Mouse (Mus musculus) right cerebral cortex, postnatal 4 days (tissue): ENCODE measurements at regions not wholly inside any gene's neighbourhood (a gene's known extent, or its start where the extent isn't known, plus 50 kb on each side); places are given as distances from the start of the nearest gene placed in this dataset.

Experiments
- DNase-seq: peaks from one replicate; pipeline ENCODE4 v3.0.0-alpha.2; 2022

DNA sequence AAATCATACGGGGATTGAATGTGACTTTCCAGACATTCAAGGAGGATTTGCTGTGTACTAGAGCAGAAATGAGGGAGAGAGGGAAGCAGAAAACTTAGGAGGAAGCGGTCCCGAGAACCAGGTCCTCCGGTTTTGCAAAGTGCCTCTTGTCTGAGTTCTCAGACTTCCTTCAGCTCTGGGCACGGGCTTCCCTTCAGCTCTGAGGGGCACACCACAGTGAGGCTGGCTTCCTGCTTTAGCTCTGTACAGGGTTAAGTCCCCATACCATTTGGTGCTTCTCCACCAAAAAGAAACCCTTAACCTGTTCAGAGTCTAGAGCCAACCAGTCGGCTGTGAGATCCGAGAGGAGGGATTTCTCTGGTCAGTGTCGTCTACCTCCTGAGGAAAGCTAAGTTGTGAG, 167.8 kb upstream of the Sh3bp4 start:
- DNase-seq, result no peak

DNA sequence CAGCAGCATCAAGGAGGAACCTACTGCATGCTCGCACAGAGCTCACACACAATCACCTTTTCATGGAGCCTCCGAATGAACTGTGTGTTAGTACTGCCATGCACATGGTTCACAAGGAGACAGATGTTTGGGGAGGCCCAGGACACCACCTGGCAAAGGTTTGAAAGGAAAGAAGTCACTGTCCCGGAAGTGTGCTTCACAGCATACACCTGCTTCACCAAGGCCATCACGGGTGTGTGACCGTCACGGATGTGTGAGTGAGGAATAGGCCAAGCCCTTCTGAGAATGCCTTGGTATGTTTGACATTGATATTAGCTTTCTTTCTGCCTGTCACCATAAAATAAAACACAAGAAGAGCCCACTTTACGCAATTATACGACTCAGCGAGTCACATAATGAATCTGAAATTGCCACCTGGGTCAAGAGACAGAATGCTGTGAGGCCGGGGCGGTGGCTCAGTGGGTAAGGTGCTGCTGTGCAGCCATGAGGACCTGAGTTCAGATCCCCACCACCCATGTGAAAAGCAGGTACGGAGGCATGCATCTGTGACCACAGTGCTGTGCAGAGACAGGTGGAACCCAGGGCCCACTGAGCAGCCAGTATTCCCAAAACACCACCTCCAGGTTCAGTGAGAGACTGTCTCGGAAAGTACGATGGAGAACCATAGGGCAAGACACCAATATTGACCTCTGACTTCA, 162.3 kb upstream of the Sh3bp4 start:
- no peak for DNase-seq

DNA sequence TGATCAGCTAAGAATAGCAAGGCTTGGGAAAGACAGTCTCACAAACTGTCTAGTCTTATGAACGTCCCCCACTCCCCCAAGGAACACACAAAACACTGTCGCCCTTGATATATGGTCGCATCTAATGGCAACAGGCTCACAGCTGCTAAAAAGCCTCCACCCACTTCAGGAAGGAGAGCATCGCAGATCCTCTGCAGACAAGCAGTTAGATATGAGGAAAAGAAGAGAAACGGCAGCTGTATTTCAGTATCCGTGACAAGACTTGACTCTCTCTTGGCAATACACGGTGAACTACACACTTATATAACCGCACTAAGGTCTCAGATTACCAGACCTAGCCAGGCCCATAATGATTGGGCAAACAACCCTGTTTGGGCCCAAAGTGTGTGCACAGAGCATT, 161.5 kb upstream of the Sh3bp4 start:
- no peak for DNase-seq

DNA sequence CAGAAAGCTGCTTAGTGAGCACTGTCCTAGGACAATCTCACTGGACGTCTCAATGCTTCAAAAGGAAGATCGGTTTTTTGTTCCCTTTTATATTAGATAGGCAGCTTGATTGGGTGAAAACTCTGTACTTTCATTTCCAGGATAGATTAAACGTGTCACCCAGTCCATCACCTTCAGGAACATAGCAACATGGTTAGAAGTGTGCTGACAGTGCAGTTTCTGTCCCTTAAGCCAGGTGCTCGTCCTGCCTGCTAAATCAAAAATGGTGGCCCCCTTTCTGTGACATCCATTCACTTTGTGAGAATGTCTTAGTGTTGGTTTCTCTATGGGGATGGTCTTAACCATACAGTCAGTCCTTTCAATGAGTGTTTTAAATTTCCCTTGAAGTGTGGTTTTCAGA, 160.9 kb upstream of the Sh3bp4 start:
- DNase-seq, result no peak

DNA sequence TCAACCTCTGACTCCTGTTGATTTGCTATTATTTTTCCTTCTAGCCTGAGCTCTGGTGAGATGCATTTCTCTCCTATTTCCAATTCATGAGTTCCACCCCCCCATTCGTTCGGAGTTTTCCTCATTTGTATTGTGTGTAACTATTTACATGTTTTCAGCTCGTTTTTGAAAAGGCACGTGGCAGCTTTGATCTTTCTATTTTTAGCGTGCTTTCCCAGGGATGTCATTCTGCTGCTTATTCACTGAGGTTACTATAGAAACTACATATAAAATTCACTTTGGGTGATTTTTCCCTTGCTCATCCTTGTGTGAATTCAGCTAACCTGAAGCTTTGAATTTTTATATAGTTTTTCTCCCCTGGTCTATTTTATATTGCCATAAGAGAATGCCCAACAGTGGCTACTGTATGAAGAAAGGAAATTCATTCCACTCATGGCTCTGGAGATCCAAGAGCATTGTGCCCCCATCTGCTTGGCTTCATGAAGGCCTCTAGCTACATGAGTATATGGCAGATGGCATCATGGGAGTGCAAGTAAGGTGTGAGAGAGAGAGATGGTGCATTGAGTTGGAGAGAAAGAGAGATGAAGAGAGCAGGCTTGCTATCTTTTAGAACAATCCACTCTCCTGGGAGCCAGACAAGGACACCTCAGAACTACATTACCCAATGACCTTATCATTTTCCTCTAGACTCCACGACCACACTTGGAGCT, 160.2 kb upstream of the Sh3bp4 start:
- no peak for DNase-seq

DNA sequence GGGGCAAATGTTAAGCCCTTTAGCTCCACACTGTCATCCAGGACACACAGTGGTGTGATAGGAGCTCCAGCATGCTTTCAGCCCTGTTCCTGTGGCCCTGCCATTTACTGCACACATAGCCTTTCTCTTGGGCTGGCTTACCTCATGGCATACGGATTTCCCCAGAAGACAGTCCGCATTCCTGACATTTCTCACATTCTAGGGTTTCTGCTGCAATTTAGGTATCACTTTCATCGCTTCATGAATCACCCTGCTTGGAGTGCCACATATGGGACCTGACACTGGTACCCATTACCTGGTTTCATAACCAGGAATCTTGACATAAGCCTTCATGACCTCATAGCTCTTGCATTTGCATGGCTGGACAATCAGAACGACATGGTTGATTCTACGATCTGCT, 158.5 kb upstream of the Sh3bp4 start:
- DNase-seq, result no peak

DNA sequence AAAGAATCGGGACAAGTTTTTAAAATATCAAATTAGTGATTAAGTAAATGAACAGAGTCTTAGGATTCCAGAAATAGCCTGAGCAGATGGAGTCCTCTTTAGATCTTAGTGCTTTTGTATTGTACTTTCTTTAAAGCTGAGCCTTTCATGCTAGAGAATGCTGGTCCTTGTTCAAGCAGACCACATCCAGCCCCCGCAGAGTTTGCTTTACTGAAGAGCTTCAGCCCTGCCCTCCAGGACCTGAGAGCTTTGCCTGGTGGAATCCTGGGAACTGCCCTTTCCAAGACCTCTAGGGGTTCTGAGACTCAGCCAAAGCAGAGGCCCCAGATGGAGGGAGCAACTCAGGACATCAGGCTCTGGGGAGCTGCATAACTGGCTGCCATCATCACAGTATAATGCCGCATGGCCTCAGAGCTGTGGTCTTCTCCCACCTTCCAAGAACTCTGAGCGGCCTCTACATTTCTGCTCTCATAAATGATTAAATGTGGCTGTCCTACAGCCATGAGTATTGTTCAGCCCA, 153.6 kb upstream of the Sh3bp4 start:
- DNase-seq, result no peak

DNA sequence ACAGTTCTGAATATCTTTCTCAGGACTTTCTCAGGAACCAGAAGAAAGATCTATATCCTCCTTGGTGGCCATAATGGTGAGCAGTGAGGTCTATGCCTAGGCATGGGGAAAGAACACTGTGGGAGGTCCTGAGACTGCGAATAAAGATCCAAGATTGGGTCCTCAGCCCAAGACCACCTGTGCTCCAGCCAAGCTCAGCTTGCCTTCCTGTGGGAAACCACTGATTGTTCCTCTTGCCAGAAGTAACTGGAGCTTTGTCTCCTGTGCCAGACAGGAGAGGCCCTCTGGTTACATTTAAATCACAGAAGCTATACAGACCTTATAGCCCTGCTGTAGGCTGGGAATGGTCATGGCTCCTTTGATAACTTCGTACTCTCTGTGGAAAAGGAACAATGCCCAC, 148.8 kb upstream of the Sh3bp4 start:
- DNase-seq, result no peak

DNA sequence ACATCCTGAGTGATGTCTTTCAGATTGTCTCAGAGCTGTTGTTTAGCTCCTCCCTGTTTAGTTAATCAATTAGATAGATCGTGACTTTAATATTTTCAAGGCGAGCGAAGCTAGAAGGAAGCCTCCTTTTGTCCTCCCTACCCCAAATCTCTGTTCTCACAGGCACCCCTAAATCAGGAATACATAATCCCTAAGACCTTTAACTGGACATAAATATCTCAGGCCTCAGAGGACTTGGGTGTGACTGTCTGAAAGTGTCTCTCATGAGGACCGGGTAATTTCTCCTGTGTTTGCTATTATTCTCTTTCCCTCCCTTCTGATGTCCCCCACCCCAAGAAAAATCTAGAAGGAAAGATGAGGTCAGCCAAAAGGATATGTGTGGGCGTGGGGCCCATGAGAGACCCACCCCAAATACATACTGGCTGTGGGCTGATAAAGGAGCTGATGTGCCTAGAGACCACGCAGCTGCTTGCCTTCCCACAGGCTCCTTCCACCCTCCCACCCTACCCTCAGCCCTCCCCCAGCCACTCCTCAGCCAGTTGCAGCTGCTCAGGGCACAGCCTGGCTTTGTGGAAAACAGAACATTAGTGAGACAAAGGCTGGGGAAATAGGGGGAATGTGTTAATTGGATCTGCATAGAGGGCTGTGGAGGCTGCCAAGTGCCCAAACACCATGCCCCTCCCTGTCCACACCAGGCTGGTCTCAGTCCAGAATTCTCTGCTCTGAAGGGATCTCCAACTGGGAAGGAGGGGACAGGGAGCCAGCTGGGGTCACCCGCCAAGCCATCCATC, 146.2 kb upstream of the Sh3bp4 start:
- no peak for DNase-seq

DNA sequence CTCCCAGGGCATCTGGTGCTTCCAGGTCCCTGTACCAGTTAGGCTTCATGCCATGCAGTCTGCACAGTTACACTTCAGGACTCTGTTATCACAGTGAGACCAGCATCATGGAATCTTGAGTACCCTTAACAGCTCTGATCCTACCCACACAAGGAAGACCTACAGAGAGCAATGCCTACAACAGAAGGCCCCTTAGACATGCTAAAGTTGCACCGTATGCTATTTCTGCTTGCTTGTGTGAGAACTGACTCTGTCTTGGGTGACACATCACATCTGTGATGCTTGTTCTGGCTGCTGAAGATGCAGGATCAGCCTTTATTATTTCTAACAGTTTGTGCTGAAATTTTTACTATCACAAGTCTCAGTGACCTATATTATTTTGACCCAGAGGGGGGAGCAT, 135.0 kb upstream of the Sh3bp4 start:
- DNase-seq, result no peak

DNA sequence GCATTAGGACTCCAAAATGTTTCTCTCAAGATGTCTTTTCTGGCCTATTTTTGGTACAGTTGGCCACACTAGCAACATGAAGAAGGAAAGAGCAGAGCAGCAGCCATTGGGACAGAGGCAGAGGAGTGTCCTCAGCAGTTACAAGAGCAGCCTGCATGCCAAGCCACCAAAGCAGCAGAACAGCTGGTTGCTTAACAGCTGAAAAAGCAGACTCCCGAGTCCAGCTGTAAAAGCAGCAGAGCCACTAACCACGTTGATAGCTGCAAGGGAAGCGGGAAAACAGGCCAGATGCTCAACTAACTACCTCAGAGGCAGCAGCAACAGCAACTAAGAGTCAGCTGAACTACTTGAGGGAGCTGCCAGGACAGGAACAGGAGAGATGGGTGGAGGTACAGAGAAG, 134.4 kb upstream of the Sh3bp4 start:
- DNase-seq, result no peak

DNA sequence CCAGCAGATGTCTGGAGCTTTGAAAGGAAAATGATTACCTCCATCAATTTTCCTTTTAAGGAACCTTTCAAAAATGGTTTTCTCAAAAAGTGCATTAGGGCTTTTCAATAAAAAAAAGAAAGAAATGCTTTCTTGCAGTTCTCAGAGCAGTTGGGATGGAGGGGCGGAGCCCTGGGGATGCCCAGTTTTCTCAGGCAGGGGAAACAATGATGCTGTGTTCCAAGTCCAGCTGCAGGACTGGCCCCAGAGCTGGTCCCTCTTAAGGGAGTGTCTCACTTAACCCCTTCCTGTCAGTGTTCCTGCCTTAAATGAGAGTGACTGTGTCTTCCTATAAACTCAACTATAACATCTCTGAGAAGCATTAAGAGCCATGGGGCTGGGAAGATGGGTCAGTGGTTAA, 132.9 kb upstream of the Sh3bp4 start:
- DNase-seq, result no peak

DNA sequence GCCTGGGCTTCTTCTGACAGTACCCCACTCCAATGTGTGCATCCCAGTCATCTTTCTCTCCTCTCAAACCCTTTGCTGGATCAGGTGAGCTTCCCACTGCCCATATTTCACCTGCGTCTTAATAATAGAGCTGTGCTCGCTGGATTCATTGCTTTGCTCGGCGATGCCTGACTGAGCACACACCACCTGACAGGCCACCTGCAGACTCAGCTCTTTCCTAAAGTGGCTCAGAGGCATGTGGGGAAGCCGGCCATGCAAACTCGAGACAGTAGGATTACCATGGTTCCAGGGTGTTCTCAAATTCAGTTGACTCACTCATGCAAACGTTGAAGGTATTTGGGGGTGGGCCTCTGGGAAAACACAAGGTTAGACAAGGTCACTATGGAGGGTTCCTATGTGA, 131.8 kb upstream of the Sh3bp4 start:
- DNase-seq, result no peak

DNA sequence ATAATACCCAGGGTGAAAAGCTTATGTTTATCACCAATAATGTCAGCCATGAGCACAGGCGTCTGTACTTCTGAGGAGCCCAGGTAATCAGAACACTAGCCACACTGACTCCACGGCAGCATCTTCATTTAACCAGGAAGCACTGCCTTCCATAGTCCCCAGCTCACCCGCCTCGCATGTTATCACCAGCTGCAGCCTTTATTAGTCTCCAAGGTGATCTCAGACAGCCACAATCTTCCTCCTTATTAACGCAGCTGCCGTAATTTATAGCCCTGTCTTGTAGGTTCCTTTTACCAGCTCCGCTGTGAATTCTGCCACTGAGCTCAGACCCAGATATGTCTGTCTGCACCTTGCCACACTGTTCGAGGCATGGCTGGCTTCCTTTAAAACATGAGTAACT, 127.2 kb upstream of the Sh3bp4 start:
- DNase-seq, result no peak

DNA sequence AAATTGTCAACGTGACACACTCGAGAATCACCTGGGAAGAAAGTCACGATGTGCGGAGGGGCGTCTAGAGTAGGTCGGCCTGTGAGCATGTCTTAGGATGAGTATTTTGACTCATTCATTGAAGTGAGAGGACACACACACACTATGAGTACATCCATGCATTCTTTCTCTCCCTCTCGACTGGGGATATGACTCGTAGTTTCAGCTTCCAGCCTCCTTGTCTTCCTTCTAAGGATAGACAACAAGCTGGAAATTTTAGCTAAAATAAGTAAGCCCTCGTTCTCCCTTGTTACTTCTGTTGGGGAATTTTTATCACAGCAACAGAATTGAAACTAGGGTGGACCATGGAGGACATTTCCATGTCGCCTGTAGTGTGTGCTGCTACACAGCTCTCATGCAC, 124.3 kb upstream of the Sh3bp4 start:
- DNase-seq, result no peak

DNA sequence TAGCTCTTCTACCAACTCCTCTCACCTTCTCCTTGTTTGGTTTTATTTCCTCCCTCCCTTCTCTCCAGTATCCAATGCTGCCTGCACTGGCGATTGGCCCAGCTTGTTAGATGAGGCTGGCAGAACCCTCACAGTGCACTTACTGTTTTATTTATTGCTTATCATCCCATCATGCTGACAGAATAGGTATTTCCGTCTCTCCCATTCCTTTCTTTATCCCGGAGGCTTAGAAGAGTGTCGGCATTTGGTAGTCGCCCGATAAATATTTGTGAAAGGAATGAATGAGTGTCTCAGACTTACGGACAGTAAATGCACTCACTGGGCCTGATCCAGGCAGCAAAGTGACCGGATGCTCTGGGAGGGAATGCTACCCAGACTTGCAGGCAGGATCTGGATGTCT, 123.8 kb upstream of the Sh3bp4 start:
- DNase-seq, result peak; percentile 18

DNA sequence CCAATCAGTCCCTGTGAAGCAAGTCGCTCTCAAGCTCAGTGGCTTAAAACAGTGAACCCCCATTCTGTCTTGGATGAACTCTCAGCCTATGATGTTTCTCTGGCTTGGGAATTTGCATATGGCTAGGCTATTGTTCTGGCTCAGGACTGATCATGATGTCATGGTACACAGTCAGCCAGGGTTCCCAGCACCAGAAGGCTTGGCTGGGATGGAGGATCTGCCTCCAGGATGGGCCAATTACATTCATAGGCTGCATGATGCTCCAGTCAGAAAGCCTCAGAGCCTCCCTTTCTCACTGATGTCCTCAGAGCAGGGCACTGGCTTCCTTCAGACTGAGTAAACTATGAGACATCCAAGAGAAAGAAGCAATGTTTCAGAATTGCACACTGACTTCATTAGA, 120.3 kb upstream of the Sh3bp4 start:
- DNase-seq, result no peak

DNA sequence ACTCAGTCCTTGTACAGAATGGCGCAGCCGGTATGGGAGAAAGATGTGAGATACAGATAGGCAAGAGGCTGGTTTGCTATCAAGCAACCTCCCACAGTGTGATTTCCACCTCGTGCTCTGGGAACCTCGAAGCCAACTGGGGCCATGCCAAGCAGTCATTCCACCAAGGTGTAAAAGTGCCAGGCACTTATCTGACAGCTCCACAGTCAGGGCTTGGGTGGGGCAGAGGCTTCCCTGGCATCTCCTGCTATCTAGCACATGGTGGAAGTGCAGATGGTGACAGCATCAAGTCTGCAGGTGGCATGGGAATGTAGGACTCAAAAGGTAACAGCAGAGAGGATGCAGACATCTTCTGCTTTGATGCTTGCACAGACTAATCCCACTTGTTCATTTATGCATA, 116.7 kb upstream of the Sh3bp4 start:
- DNase-seq, result no peak

DNA sequence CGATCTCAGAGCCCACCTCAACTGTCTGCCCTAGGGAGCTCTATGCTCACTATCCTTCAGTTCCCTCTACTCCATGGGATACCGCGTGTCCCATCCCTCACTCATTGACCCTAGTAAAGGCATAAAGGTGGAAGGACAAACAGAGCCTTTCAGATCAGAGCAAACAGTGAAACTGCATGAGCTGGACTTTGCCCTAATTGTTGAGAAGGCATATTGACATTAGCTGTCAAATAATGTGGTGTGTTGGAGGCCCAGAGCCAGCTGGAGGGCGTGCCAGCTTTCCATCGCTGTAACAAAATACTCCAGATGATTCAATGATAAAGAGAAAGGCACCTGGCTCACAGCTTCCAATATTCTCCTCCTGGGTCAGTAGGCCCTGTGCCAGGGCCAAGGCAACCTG, 115.4 kb upstream of the Sh3bp4 start:
- no peak for DNase-seq

DNA sequence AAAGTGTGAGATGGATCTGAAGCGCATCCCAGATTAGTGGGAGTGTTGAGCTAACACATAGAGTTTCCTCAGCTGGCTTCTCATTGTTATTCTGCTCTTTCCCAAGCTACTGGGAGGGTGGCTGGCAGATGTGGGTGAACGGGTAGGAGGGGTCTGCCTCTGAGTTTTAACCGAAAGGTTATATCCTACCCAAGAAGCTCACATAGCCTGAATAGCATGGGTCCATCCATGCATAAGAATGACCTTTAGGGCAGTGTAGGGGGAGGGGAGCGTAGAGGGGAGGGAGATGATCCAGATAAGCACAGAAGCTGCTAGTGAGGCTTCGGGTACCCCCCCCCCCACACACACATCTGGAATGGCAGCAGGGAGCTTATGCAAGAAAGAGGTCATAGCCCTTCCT, 113.2 kb upstream of the Sh3bp4 start:
- no peak for DNase-seq

DNA sequence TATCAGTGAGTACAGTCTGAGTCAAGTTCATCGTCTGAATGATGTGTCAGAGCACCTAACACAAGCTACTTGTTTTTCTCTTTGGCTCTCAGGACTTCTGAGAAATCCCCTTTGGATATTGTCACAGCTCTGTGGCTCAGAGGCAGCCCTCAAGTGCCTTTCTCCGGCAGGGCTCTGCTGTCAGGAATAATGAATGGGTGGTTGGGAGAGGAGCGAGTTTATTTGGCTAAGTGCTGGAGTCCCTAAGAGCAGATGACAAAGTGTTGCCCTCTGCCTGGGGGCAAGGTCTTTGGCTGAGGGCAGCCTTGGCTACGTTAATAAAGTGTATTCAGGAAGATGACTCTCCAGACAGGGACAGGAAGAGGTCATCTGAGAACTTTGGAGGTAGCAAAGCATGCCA, 110.5 kb upstream of the Sh3bp4 start:
- DNase-seq, result no peak

DNA sequence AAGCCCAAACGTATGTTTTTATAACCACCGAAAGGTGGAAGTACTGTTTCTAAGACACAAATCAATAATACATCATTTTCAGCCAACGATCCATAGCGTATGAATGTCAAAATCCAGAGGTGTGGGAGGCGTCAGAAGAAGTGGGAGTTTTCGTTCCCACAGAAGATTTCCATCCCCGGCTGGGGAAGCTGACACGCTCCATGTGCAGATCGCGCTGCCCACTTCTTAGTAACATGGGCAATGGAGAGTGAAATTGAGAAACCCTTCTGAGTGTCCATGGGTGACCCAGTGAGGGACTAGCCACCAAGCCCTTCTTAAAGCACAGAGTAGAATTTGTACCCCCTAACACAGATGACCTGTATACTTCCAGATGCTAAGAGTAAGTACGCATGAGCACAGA, 110.1 kb upstream of the Sh3bp4 start:
- DNase-seq, result no peak

DNA sequence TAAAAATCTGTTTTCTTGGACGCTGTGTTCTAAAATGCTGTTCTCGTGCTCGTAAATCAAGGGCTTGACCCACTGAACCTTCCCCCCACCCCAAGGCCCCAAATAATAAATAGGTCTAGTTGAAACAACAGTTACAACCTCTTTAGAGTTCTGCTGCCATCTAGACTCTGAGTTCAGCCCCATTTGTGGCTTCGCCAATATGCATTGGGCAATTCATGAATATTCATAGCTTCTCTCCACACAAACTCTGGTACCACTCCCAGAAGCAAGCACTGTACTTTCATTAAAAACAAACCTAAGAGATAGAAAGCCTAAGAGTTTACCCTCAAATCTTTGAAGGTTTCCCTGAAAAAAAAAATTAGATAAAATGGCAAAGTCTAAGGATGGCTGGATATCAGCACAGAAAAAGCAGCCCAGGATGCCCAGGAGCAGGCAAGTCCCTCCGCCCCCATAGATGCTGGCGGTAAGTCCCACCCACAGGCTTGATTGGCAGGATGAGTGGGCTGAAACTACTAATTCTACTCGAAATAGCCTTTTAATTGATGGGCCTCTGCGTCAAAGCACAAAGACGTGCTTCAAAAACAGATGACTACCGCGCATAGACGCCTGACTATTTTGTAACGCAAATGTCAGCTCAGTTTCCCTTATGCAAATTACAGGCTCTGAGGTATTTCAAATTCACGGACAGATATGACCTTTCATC, 106.0 kb upstream of the Sh3bp4 start:
- peak; percentile 11 for DNase-seq
